In genomic region chr15:51621455-51621854, GRCm38 (mm10) we compare ENCODE assay signal across 23 mouse cellular contexts.
DNase-seq lines count a peak whose midpoint lies in the region; ATAC-seq and TF ChIP-seq lines count a peak whose summit lies in the region.
"Had no signal": no experiment of that assay in that cellular context is flagged by ENCODE, and none has a peak within 500 bp of the region (broad histone marks: within the 10 kb centered on the region; RNA-seq: fewer than 3 reads in every experiment).

No protein-coding gene starts in this region.

- TF ChIP-seq CTCF in C2C12 (IDR thresholded peaks at IDR 0.05; ENCODE audit: control insufficient read depth, insufficient read depth, insufficient read length) (no peak), Patski (IDR thresholded peaks at IDR 0.05) (no peak)
- no peak for TF ChIP-seq CTCF in left cerebral cortex, adult 2 months (IDR thresholded peaks at IDR 0.05)

- TF ChIP-seq POLR2A in myocyte (IDR thresholded peaks at IDR 0.05; ENCODE audit: insufficient read length, low read depth): no peak

- H3K79me2 ChIP-seq in C2C12 (ENCODE audit: control insufficient read depth, insufficient read depth) (no peaks in the 10 kb centered on the region), myocyte (ENCODE audit: control insufficient read depth, insufficient read depth) (no peaks in the 10 kb centered on the region)

- DNase-seq in 3134 (ENCODE audit: extremely low read depth, insufficient read length, low spot score) (peak; percentile 7), Patski (ENCODE audit: low read depth, low spot score) (peak; percentile 33)
- DNase-seq in left cerebral cortex, adult 2 months (ENCODE audit: extremely low spot score in 1 of 2, low spot score in 2 of 2): no peak
- DNase-seq in neural tube, embryonic 10.5 days (ENCODE audit: extremely low spot score, low spot score): no peak
- no peak for DNase-seq in frontal cortex, postnatal 25 days (ENCODE audit: low spot score in 2 of 2)
- DNase-seq: adrenal gland, adult 2 months; adrenal gland, postnatal 14 days; cerebellum, adult 11 months; cerebellum, adult 8-10 months; cerebellum, postnatal 10 days; gastrocnemius, postnatal 36 days; heart, adult 2 months; heart, postnatal 14 days; heart, postnatal 4 days; kidney, adult 2 months had no signal

- POLR2A ChIA-PET in Patski (lab: Charles Lee): no interaction called here

- intact Hi-C loops in left cerebral cortex, adult 2 months (cut with DNase I): no loop called here

- CTCF ChIA-PET in Patski (lab: Charles Lee): interaction anchor here (0.9 kb wide), 1 partner anchor 21 kb away, joined by 3 read pairs; no protein-coding TSS in a partner anchor

- peak overlapping the region; percentile 74 for H3K4me2 ChIP-seq in myocyte (ENCODE audit: low read depth)
- H3K4me2 ChIP-seq: forebrain, embryonic 12.5 days; forebrain, embryonic 15.5 days; heart, embryonic 13.5 days; hindbrain, embryonic 14.5 days had no signal

- ATAC-seq in Patski: peak; percentile 91
- ATAC-seq: forebrain, embryonic 15.5 days; intestine, postnatal 0 days had no signal

- H3K4me3 ChIP-seq in C2C12 (ENCODE audit: insufficient read depth, poor library complexity, severe bottlenecking) (no peak overlapping the region), myocyte (no peak overlapping the region)
- no peak overlapping the region for H3K4me3 ChIP-seq in left cerebral cortex, adult 2 months
- H3K4me3 ChIP-seq: forebrain, embryonic 12.5 days; forebrain, embryonic 15.5 days; heart, adult 2 months; heart, embryonic 10.5 days; heart, embryonic 13.5 days had no signal

- no peak overlapping the region for H3K27ac ChIP-seq in left cerebral cortex, adult 2 months
- H3K27ac ChIP-seq: forebrain, embryonic 12.5 days; forebrain, embryonic 15.5 days; heart, adult 2 months; heart, embryonic 10.5 days; heart, embryonic 13.5 days; hindbrain, embryonic 14.5 days had no signal

- H3K27me3 ChIP-seq in C2C12 (ENCODE audit: control insufficient read depth, insufficient read depth, insufficient read length): no peaks in the 10 kb centered on the region
- no peaks in the 10 kb centered on the region for H3K27me3 ChIP-seq in Patski
- H3K27me3 ChIP-seq in myocyte (ENCODE audit: control insufficient read depth, insufficient read depth, insufficient read length): no peaks in the 10 kb centered on the region
- H3K27me3 ChIP-seq: forebrain, embryonic 12.5 days; forebrain, embryonic 15.5 days; heart, embryonic 13.5 days had no signal

- no peak overlapping the region for H3ac ChIP-seq in C2C12 (ENCODE audit: control insufficient read depth, insufficient read length, low read depth)
- no peak overlapping the region for H3ac ChIP-seq in myocyte (ENCODE audit: control insufficient read depth, insufficient read length)

- no peaks in the 10 kb centered on the region for H3K36me3 ChIP-seq in C2C12 (ENCODE audit: control insufficient read depth, insufficient read depth)
- no peaks in the 10 kb centered on the region for H3K36me3 ChIP-seq in myocyte (ENCODE audit: control insufficient read depth, insufficient read depth)
- H3K36me3 ChIP-seq: forebrain, embryonic 12.5 days; forebrain, embryonic 15.5 days; heart, embryonic 10.5 days; heart, embryonic 13.5 days had no signal

- in situ Hi-C loops in Patski (cut with MboI; ENCODE audit: low pct_unique_long_range_greater_than_20kb): no loop called here

- no peaks in the 10 kb centered on the region for H3K79me3 ChIP-seq in C2C12 (ENCODE audit: low read depth)

TF ChIP-seq in C2C12, 6 proteins besides CTCF, POLR2A, EP300 and RAD21:
- no peak for TF ChIP-seq CEBPB (IDR thresholded peaks at IDR 0.05; ENCODE audit: low read depth)
- TF ChIP-seq FOSL1 (IDR thresholded peaks at IDR 0.05; ENCODE audit: insufficient read depth, low read length, poor library complexity, severe bottlenecking): peak; percentile 95
- TF ChIP-seq MAX (IDR thresholded peaks at IDR 0.05): peak; percentile 81
- no peak for TF ChIP-seq MYOG (IDR thresholded peaks at IDR 0.05; ENCODE audit: control insufficient read depth, extremely low read depth, insufficient read length)
- TF ChIP-seq USF1 (IDR thresholded peaks at IDR 0.05; ENCODE audit: low read depth): no peak
- peak; percentile 21 for TF ChIP-seq MYOD1 (IDR thresholded peaks at IDR 0.05; ENCODE audit: control insufficient read depth, insufficient read length, low read depth)

TF ChIP-seq in myocyte, 11 proteins besides CTCF, POLR2A, EP300 and RAD21:
- no peak for TF ChIP-seq MAX (IDR thresholded peaks at IDR 0.05; ENCODE audit: low read depth)
- TF ChIP-seq MYOG (IDR thresholded peaks at IDR 0.05; ENCODE audit: control insufficient read depth in 1 of 3, insufficient read depth in 1 of 3, insufficient read length in 2 of 3, low read depth in 2 of 3): no peak
- TF ChIP-seq CEBPB (IDR thresholded peaks at IDR 0.05; ENCODE audit: insufficient read depth, poor library complexity, severe bottlenecking): no peak
- no peak for TF ChIP-seq E2F4 (IDR thresholded peaks at IDR 0.05; ENCODE audit: insufficient read depth)
- TF ChIP-seq USF1 (IDR thresholded peaks at IDR 0.05; ENCODE audit: low read depth): no peak
- TF ChIP-seq TCF3 (IDR thresholded peaks at IDR 0.05; ENCODE audit: insufficient read length, low read depth): no peak
- no peak for TF ChIP-seq MYOD1 (IDR thresholded peaks at IDR 0.05; ENCODE audit: control insufficient read depth in 1 of 3, insufficient read length in 2 of 3, low read depth in 2 of 3)
- TF ChIP-seq SRF (IDR thresholded peaks at IDR 0.05; ENCODE audit: control insufficient read depth, insufficient read length, low read depth): no peak
- no peak for TF ChIP-seq POLR2AphosphoS2 (IDR thresholded peaks at IDR 0.05; ENCODE audit: insufficient read length, low read depth)
- no peak for TF ChIP-seq TCF12 (IDR thresholded peaks at IDR 0.05; ENCODE audit: insufficient read depth, poor library complexity, severe bottlenecking)
- TF ChIP-seq REST (IDR thresholded peaks at IDR 0.05; ENCODE audit: insufficient read depth, insufficient read length): no peak

Comparison
In these comparisons a context has a peak if more than half of its experiments do, and no peak if none do; other contexts are left out.
1. DNase-seq: peak in 3134 (single experiment) and Patski (single experiment); none in left cerebral cortex, adult 2 months (0 of 2), neural tube, embryonic 10.5 days (single experiment) and frontal cortex, postnatal 25 days (0 of 2).